Mouse (Mus musculus) testis, adult 2 months (tissue): ENCODE measurements around the gene Tor1aip2.

Experiments used
- CTCF ChIP-seq: fragments of 200-500 bp; IDR thresholded peaks from 2 replicates; pipeline ENCODE4 v1.5.1; 2012; ENCODE audit warnings: low read depth, mild to moderate bottlenecking, inconsistent platforms, low read length, moderate library complexity; ENCODE audit not compliant: control insufficient read depth, insufficient read depth, insufficient replicate concordance
- POLR2A ChIP-seq: fragments of 200-500 bp; IDR thresholded peaks from 2 replicates; pipeline ENCODE4 v1.6.1; 2012; ENCODE audit warnings: low read depth, mild to moderate bottlenecking, inconsistent platforms, low read length, moderate library complexity; ENCODE audit not compliant: control insufficient read depth

GRCm38 (mm10) chr1:156091811-156092210 lies 56.6 kb downstream of the Tor1aip2 start:
- TF ChIP-seq POLR2A (no peak), CTCF (no peak)
